Mouse (Mus musculus) left cerebral cortex, postnatal 10 days (tissue): ENCODE results near the gene C1rb. TPM values are rescaled to one million over a fixed set of nuclear protein-coding genes. Genes with fewer than 3 reads are reported as not detected.
"Not testable (repeated sequence)": the region's sequence is repeated elsewhere in the genome, so short reads cannot be mapped to it uniquely, and the experiment has no call there.

Experiments
- DNase-seq, 2 experiments: peaks; one replicate each; pipeline ENCODE4 v3.0.0; 2021 to 2022; ENCODE audit warnings: low spot score in 2 of 2, mixed read lengths in 1 of 2; ENCODE audit errors: extremely low spot score in 1 of 2
- intact Hi-C: fragments of 180-260 bp; cut with DNase I; formaldehyde crosslinking; loops from one replicate; pipeline ENCODE4 v1.15.1; 2025
- total RNA-seq, 2 experiments: library from RNA; stranded (reverse); gene quantifications; 2 replicates each; pipeline ENCODE4 v1.2.3; 2021

Gene C1rb
- total RNA-seq, 2 experiments from 2014 or later, result not detected

DNA sequence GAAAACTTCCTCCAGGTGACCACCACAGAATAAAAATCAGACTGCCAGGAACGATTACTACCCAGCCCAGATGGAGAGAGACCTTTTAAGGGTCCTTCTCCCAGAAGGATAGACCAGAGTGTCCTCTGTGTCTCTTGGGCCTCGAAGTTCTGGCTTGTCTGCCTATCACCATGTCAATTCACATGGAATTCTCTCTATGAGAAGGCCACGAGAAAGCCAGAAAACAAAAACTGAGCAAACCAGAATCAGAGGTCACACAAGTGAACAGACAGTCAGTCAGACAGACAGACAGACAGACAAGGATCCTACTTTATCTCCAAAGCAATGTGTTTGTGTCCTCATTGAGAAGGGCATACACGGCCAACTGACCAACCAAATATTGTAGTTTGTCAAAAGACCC, 16.2 kb downstream of the C1rb start:
- intact Hi-C loops, result no loop called here
- DNase-seq, result no peak

GRCm38 (mm10) chr6:124588771-124589170, 18.7 kb downstream of the C1rb start:
- intact Hi-C loops, result no loop called here
- no peak for DNase-seq

- DNase-seq, result peak in 1 of 2 experiments; percentile 18
- intact Hi-C loops, result no loop called here
Measured at GRCm38 (mm10) chr6:124592186-124592700, 22.1 kb downstream of the C1rb start.

DNA sequence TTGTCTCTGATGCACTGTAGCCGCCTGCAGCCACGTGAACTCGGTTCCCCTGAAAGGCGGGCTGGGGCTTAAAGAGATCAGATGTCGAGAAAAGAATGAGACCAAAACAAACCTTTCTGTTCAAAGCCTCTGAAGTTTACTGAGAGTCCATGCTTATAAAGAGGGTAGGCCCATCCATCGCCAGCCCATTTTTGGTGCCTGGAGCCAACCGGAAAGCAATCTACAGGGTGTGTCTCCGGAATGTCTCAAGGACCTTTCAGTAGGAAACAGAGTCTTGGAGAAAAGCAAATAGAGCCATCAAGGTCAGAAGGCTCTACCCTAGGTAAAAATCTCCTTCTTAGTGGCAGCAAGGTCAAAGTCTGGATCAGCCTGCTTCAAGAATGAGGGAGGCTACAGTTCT, 23.0 kb downstream of the C1rb start:
- DNase-seq, result no peak
- intact Hi-C loops, result no loop called here

DNA sequence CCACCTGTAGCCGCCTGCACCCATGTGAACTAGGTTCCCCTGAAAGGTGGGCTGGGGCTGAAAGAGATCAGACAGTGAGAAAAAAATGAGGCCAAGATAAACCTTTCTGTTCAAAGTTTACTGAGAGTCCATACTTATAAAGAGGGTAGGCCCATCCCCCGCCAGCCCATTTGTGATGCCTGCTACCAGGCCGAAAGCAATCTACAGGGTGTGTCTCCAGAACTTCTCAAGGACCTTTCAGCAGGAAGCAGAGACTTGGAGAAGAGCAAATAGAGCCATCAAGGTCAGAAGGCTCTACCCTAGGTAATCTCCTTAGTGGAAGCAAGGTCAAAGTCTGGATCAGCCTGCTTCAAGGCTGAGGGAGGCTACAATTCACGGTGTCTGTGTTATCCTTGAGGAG, 31.9 kb downstream of the C1rb start:
- intact Hi-C loops, result no loop called here
- no peak for DNase-seq

- no peak for DNase-seq
- intact Hi-C loops, result no loop called here
Measured at GRCm38 (mm10) chr6:124625612-124626011, 55.5 kb downstream of the C1rb start.

- DNase-seq, intact Hi-C loops: not testable (repeated sequence)
Measured at GRCm38 (mm10) chr6:124626184-124626583, 56.1 kb downstream of the C1rb start.

DNA sequence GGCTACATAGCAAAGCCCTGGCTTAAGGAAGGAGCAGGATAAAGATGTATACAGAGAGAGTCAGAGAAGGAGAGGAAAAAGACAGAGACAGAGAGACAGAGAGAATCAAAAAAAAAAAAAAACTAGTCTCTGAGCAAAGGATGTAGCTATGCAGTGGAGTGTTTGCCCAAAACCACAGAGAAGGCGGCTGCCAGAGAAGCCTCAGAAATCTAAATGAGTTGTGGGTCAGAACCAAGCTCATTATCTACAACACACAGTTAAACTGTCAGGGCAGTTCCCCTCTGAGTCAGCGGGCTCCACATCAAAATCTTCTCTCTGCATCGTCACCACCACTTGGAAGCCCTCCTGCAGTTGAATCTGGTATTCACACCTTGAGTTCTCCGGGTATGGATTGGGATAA, 60.7 kb downstream of the C1rb start:
- no peak for DNase-seq
- intact Hi-C loops, result no loop called here

Other genes starting within 250 kb of the C1rb start
- gene Pex5, start 155.2 kb upstream of the C1rb start, total RNA-seq, result 10 to 100 TPM; 79.0 to 84.6 TPM
- 100 to 1,000 TPM; 333 TPM for gene Clstn3, start 105.5 kb upstream of the C1rb start, total RNA-seq
- gene C1rl, start 77.2 kb upstream of the C1rb start, total RNA-seq, result under 1 TPM; 0.21 to 0.30 TPM
- gene C1ra, start 57.9 kb upstream of the C1rb start, total RNA-seq, result 1 to 10 TPM in 1 of 2 experiments, under 1 TPM in 1; 0.99 to 1.2 TPM
- gene C1s1, start 27.9 kb upstream of the C1rb start, total RNA-seq, result 1 to 10 TPM; 1.2 to 2.0 TPM
- gene C1s2, start 65.8 kb downstream of the C1rb start, total RNA-seq, result under 1 TPM; 0.19 to 0.59 TPM
- 10 to 100 TPM; 29.7 to 36.4 TPM for gene Lpcat3, start 92.7 kb downstream of the C1rb start, total RNA-seq
- gene Emg1, start 141.9 kb downstream of the C1rb start, total RNA-seq, result 10 to 100 TPM; 38.0 to 42.6 TPM
- gene Phb2, start 142.0 kb downstream of the C1rb start, total RNA-seq, result 100 to 1,000 TPM; 151 to 160 TPM
- gene Ptpn6, start 168.4 kb downstream of the C1rb start, total RNA-seq, result 1 to 10 TPM; 3.4 to 4.7 TPM
- 100 to 1,000 TPM; 298 to 316 TPM for gene Grcc10, start 171.1 kb downstream of the C1rb start, total RNA-seq
- not detected for gene Gm45234, start 185.7 kb downstream of the C1rb start, total RNA-seq
- gene Atn1, start 186.2 kb downstream of the C1rb start, total RNA-seq, result 100 to 1,000 TPM; 156 to 158 TPM
- 100 to 1,000 TPM; 466 to 486 TPM for gene Eno2, start 199.4 kb downstream of the C1rb start, total RNA-seq
- under 1 TPM; 0.41 to 0.77 TPM for gene Lrrc23, start 209.4 kb downstream of the C1rb start, total RNA-seq
- gene Spsb2, start 238.4 kb downstream of the C1rb start, total RNA-seq, result 1 to 10 TPM; 4.4 to 5.3 TPM
- gene Tpi1, start 244.0 kb downstream of the C1rb start, total RNA-seq, result 100 to 1,000 TPM; 512 to 527 TPM